ENCODE assay signal across 8 mouse cellular contexts in the genomic region with DNA sequence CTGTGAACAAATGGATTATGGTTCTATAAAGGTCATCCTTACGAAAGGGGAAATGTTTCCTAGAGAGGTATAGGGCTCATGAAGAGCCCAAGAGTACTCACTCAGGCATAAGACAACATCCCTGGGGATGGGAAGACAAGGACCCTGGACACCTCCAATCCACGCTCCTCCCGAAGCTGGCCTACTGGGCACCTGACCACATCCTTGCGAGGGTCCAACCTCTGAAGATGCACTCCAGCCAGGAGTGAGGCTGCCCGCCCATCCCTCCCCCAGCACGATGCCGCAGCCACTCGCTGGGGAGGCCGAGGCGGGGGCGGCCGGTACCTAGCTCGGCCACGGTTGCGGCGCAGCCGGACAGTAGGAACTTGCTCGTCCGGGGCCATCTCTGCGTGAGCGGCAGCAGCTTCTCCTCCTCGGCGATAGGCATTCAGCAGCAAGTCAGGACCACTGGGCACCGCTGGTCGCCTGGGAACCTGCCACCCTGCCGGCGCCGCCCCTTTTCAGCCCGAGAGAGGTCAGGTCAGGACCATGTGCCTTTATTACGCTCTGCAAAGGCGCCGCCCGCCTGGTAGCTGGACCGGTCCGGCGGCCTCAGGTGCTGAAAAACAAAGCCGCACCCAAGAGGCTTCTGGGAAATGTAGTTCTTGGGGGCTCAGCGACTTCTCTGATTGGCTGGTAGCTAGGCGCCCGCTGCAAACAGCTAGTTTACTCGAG. TPM values are rescaled to one million over a fixed set of nuclear protein-coding genes. Genes with fewer than 3 reads are reported as not detected.
A peak's percentile ranks its signal among the peaks of the same experiment; 100 is the strongest.
DNase-seq lines count a peak whose midpoint lies in the region; ATAC-seq and TF ChIP-seq lines count a peak whose summit lies in the region.

A gene (minus strand): TSS at position 639 of the 714 bp plus-strand sequence.

- no peaks in the 10 kb centered on the region for H3K9me3 ChIP-seq in hindbrain, embryonic 10.5 days
- H3K9me3 ChIP-seq in lung, embryonic 15.5 days = no peaks in the 10 kb centered on the region

- no peak for TF ChIP-seq CTCF in olfactory bulb, adult 2 months (IDR thresholded peaks at IDR 0.05; ENCODE audit: insufficient read depth, low read depth, low read length)

- H3K27ac ChIP-seq in hindbrain, embryonic 10.5 days = peak within 1 kb of the TSS; percentile 95
- peak within 1 kb of the TSS; percentile 71 for H3K27ac ChIP-seq in lung, embryonic 15.5 days
- peak within 1 kb of the TSS; percentile 35 for H3K27ac ChIP-seq in olfactory bulb, adult 2 months (ENCODE audit: insufficient read depth, low read depth, low read length)

- ATAC-seq in frontal cortex, adult (ENCODE audit: low TSS enrichment) = peak; percentile 99
- ATAC-seq in lung, embryonic 15.5 days (ENCODE audit: borderline replicate concordance, extremely low read depth, low FRiP score, low TSS enrichment) = peak; percentile 98

- H3K9ac ChIP-seq in lung, embryonic 15.5 days = peak within 1 kb of the TSS; percentile 65

- TF ChIP-seq POLR2A in olfactory bulb, adult 2 months (IDR thresholded peaks at IDR 0.05; ENCODE audit: insufficient read depth, low read depth, low read length) = no peak

- H3K4me1 ChIP-seq in hindbrain, embryonic 10.5 days (replicated peaks) = peaks cover 38% of the 10 kb centered on the region
- H3K4me1 ChIP-seq in lung, embryonic 15.5 days = peaks cover 25% of the 10 kb centered on the region
- H3K4me1 ChIP-seq in olfactory bulb, adult 2 months (ENCODE audit: control insufficient read depth, insufficient read depth, low read length) = peaks cover 5% of the 10 kb centered on the region; the same call in 1 of the 2 replicates

- peak within 1 kb of the TSS; percentile 89 for H3K4me3 ChIP-seq in hindbrain, embryonic 10.5 days
- peak within 1 kb of the TSS; percentile 89 for H3K4me3 ChIP-seq in lung, embryonic 15.5 days
- peak within 1 kb of the TSS; percentile 100 for H3K4me3 ChIP-seq in olfactory bulb, adult 2 months (ENCODE audit: insufficient read depth, low read depth, low read length)

- no peaks in the 10 kb centered on the region for H3K27me3 ChIP-seq in hindbrain, embryonic 10.5 days (ENCODE audit: insufficient read depth, poor library complexity, severe bottlenecking)
- no peaks in the 10 kb centered on the region for H3K27me3 ChIP-seq in lung, embryonic 15.5 days

- peaks cover 20% of the 10 kb centered on the region for H3K36me3 ChIP-seq in hindbrain, embryonic 10.5 days
- no peaks in the 10 kb centered on the region for H3K36me3 ChIP-seq in lung, embryonic 15.5 days

- whole genome bisulfite sequencing in hindbrain, embryonic 10.5 days = under 1% methylated on average over 41 of the region's 41 CpGs
- under 1% methylated on average over 41 of the region's 41 CpGs for WGBS in lung, embryonic 15.5 days
- WGBS in olfactory bulb, adult 2 months = 1% methylated on average over 41 of the region's 41 CpGs

- DNase-seq in Muller cell, postnatal 12 days (ENCODE audit: inconsistent ontology term) = peak; percentile 92
- DNase-seq in cerebellum, adult 8-10 months = peak; percentile 88
- DNase-seq in hindbrain, embryonic 10.5 days (ENCODE audit: low spot score) = peak; percentile 93
- peak; percentile 64 for DNase-seq in layer of hippocampus, adult 9-10 months (ENCODE audit: low spot score)
- DNase-seq in thymus, adult 18-20 months = peak; percentile 75 to 83

- H3K4me2 ChIP-seq in lung, embryonic 15.5 days = peak within 1 kb of the TSS; percentile 93

RNA-seq across cellular contexts. Expression of the gene that starts here (rescaled TPM):
- polyA plus RNA-seq in hindbrain, embryonic 10.5 days (2016; fragmentation: Nextera tagmentation; extraction: Ambion mirVana) = 39.0 and 49.7 TPM in 2 replicates
- 17.9 and 21.5 TPM in 2 replicates for polyA plus RNA-seq in lung, embryonic 15.5 days (2015; fragmentation: Nextera tagmentation; extraction: Ambion mirVana)
- not detected in 2 replicates for polyA plus RNA-seq in olfactory bulb, adult 2 months (2012; ENCODE audit: insufficient read depth, insufficient read length, low replicate concordance, missing spikeins)

Comparison
In these comparisons a context has a peak if more than half of its experiments do, and no peak if none do; other contexts are left out.
1. Peak in every context shown above with its lines: DNase-seq, ATAC-seq, H3K4me3 ChIP-seq and H3K27ac ChIP-seq.
2. H3K27ac ChIP-seq: peak in every context shown above with its lines; median percentile 95 in hindbrain, embryonic 10.5 days; 71 in lung, embryonic 15.5 days; 35 in olfactory bulb, adult 2 months.